Mouse (Mus musculus): Measurements from ENCODE around the gene Gm10570.

GRCm38 (mm10) chr4:130267069-130267468, 41.4 kb downstream of the Gm10570 start:
- TF ChIP-seq POLR2A (IDR thresholded peaks at IDR 0.05; ENCODE audit: low read depth, low read length) (no peak), CTCF (conservative IDR thresholded peaks at IDR 0.05 in 1 of 2, IDR thresholded peaks at IDR 0.05 in 1 of 2; ENCODE audit: low read depth in 2 of 2, low read length in 2 of 2) (no peak), CHD1 (IDR thresholded peaks at IDR 0.05; ENCODE audit: low read depth, low read length) (no peak), IRF4 (IDR thresholded peaks at IDR 0.05; ENCODE audit: low read depth, low read length) (no peak), USF1 (IDR thresholded peaks at IDR 0.05; ENCODE audit: low read depth, low read length) (no peak)
